Mouse (Mus musculus) embryonic facial prominence, embryonic 12.5 days (tissue): ENCODE data around the gene Tmem220. TPM values are rescaled to one million over a fixed set of nuclear protein-coding genes. Genes with fewer than 3 reads are reported as not detected.
"Not testable (repeated sequence)": the region's sequence is repeated elsewhere in the genome, so short reads cannot be mapped to it uniquely, and the experiment has no call there.

Experiments used
- ATAC-seq: fragments of 200-750 bp; cut with Nextera tagmentation; 2 replicates; pipeline ENCODE4 v1.8.0; 2017; ENCODE audit not compliant: insufficient number of reproducible peaks, insufficient read depth, low FRiP score, low TSS enrichment
- H3K27ac ChIP-seq: fragments of 300-500 bp; sonication (generic); 2 replicates; pipeline ENCODE4 v1.5.1; 2016; ENCODE audit warnings: mild to moderate bottlenecking
- H3K27me3 ChIP-seq: fragments of 300-500 bp; sonication (generic); 2 replicates; pipeline ENCODE4 v1.6.1; 2016; ENCODE audit warnings: mild to moderate bottlenecking, moderate library complexity
- H3K36me3 ChIP-seq: fragments of 300-500 bp; sonication (generic); 2 replicates; pipeline ENCODE4 v1.6.1; 2016; ENCODE audit warnings: mild to moderate bottlenecking
- H3K4me1 ChIP-seq: fragments of 300-500 bp; sonication (generic); 2 replicates; pipeline ENCODE4 v1.6.1; 2016
- H3K4me2 ChIP-seq: fragments of 300-500 bp; sonication (generic); replicated peaks from 2 replicates; pipeline ENCODE4 v1.6.1; 2016; ENCODE audit warnings: mild to moderate bottlenecking, moderate library complexity
- H3K4me3 ChIP-seq: fragments of 300-500 bp; sonication (generic); 2 replicates; pipeline ENCODE4 v1.5.1; 2016; ENCODE audit warnings: mild to moderate bottlenecking
- H3K9ac ChIP-seq: fragments of 300-500 bp; sonication (generic); 2 replicates; pipeline ENCODE4 v1.6.1; 2016; ENCODE audit warnings: mild to moderate bottlenecking, moderate library complexity
- H3K9me3 ChIP-seq: fragments of 300-500 bp; sonication (generic); 2 replicates; pipeline ENCODE4 v1.6.1; 2016; ENCODE audit warnings: mild to moderate bottlenecking, moderate library complexity
- WGBS: fragments of 180-500 bp; shearing (Covaris S2); methylation state at CpG from one replicate; pipeline ENCODE4 v1.1.7; 2016; 5-methylcytosine and 5-hydroxymethylcytosine counted together
- polyA plus RNA-seq: library from polyadenylated mRNA; unstranded; fragments of >200 nt; fragmentation: Nextera tagmentation; extraction: Ambion mirVana; gene quantifications from 2 replicates; pipeline ENCODE4 v1.2.1, GENCODE M21; 2016

The Tmem220 gene
- polyA plus RNA-seq, 1 experiment from 2014 or later: 1.8 TPM

DNA sequence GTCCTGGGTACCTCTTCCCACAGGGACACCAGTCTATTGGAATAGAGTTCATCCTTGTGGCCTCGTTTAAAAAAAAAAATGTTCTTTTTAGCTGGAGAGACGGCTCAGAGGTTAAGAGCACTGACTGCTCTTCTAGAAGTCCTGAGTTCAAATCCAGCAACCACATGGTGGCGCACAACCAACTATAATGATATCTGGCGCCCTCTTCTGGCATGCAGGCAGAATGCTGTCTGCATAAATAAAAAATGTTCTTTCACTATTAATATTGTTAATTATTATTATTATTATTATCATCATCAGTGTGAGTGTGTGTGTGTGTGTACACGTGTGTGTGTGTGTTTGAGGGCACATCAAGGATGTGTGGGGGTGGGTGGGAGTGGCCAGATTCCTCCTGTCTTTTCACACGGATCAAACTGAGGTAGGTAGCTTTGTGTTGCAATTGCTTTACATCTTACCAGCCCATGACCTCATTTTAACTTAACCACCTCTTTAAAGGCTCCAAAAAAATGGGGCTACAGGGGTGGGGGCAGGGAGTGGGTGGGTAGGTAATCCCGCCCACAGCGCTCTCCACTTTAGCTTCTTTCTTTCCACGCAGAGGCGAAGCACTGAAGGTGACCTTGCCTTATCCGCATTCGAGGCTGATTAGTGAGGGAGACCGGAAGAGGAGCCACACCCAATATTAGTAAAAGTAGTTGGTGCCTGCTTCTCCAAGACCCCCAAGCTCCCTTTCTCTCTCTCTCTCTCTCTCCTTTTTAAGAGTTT, 2.4 kb upstream of the Tmem220 start:
- H3K4me2 ChIP-seq: no peak overlapping the region
- no peaks in the 10 kb centered on the region for H3K9me3 ChIP-seq
- WGBS: 82% methylated on average over 13 of the region's 13 CpGs
- H3K27me3 ChIP-seq: no peaks in the 10 kb centered on the region
- H3K27ac ChIP-seq: no peak overlapping the region
- H3K9ac ChIP-seq: no peak overlapping the region
- no peak for ATAC-seq
- peaks cover 7% of the 10 kb centered on the region; the same call in 1 of the 2 replicates for H3K4me1 ChIP-seq
- no peaks in the 10 kb centered on the region for H3K36me3 ChIP-seq
- H3K4me3 ChIP-seq: no peak overlapping the region

DNA sequence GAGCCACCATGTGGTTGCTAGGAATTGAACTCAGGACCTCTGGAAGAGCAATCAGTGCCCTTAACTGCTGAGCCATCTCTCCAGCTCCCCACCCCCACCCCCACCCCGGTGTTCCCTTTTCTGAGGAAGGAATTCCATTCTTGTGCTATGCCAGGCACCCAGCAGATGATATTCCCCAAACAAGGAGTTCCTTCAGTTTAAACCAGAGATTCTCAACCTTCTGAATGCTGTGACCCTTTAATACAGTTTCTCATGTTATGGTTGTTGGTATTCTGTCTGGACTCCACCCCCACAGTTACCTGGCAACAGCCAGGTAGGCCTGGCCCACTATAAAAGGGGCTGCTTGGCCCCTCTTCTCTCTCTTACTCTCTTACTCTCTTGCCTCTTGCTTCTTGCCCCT, 1.8 kb upstream of the Tmem220 start:
- WGBS: 43% methylated on average over 1 of the region's 1 CpGs
- H3K4me1 ChIP-seq, H3K27ac ChIP-seq: not testable (repeated sequence)

DNA sequence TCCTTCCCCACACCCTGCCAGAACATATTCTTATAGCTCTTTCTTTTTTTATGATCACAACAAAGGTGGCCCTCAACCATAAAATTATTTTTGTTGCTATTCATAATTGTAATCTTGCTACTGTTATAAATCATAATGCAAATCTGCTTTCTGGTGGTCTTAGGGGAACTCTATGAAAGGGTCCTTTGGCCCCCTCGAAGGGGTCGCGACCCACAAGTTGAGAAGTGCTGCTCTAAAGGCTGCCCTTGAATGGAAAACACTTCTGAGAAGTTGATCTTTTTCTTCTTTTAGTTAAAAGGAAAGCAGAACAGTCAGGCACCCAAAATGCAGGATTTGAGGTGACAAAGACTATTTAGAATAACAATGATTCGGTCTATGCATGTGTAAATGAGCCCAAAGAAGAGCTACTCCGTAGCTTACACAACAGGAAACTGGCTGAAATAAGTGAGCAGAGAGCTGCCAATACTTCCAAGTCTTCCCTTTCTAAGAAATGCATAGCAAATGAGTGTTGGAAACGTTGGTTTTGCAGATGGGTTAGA, 1.1 kb upstream of the Tmem220 start:
- ATAC-seq: no peak
- Histone ChIP-seq H3K9me3 (no peaks in the 10 kb centered on the region), H3K4me1 (peaks cover 3% of the 10 kb centered on the region; the same call in 1 of the 2 replicates), H3K27ac (no peak overlapping the region), H3K27me3 (no peaks in the 10 kb centered on the region), H3K9ac (no peak overlapping the region), H3K36me3 (no peaks in the 10 kb centered on the region), H3K4me3 (no peak overlapping the region), H3K4me2 (peak overlapping the region; percentile 58)
- WGBS: 32% methylated on average over 6 of the region's 6 CpGs

More for the DNA sequence above, 1.8 kb upstream of the Tmem220 start:
- H3K36me3 ChIP-seq, H3K4me3 ChIP-seq, ATAC-seq, H3K9ac ChIP-seq, H3K9me3 ChIP-seq, H3K27me3 ChIP-seq, H3K4me2 ChIP-seq: not testable (repeated sequence)

DNA sequence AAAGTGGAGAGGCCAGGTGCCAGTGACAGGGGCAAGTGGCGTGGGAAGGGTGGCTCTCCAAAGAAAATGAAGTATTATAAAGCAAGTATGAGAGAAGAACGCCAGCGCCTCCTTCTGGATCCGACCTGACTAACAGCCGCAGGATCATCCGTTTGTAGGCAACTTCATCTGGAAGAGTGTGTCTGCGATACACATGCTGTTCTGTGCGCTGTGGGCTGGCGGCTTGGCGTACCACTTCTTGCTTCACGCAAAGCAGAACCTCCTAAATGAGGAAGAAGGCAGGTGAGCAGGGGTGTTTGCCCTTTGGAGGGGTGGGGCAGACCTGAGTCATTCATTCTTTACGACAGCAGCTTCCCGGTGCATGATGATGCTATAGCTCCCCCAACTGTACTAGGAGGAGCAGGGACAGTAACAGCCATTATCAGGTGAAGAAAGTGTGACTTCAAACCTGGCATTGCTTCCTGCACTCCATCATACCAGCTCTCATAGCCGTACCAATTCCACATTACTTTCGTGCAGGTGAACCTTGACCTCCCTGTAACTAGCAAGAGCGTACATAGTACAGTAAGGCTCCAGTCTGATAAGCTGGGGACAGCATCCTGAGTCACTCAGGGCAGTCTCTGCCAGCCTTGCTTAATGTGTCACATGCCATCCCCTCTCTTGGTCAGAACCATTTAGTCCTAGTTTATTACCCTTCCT, 6.1 kb downstream of the Tmem220 start:
- H3K27me3 ChIP-seq: no peaks in the 10 kb centered on the region
- H3K36me3 ChIP-seq: no peaks in the 10 kb centered on the region
- 53% methylated on average over 16 of the region's 16 CpGs for WGBS
- no peak overlapping the region for H3K4me2 ChIP-seq
- no peaks in the 10 kb centered on the region for H3K9me3 ChIP-seq
- H3K4me1 ChIP-seq: no peaks in the 10 kb centered on the region
- ATAC-seq: no peak
- no peak overlapping the region for H3K27ac ChIP-seq
- no peak overlapping the region for H3K4me3 ChIP-seq
- H3K9ac ChIP-seq: no peak overlapping the region

DNA sequence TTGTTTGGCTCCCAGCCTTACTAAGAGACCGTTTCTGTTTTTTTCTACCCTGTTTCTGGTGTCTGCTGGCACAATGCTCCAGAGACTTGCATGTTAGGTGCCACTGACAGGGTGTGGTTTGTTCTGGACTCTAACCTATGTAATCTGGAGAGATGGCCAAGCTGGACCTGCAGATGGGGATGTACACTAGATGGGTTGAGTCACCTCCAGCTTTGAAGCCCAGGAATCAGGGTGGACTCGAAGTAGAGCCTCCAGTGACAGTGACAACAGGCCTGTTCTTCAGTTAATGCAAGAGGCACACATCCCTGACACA, 6.6 kb downstream of the Tmem220 start:
- H3K4me2 ChIP-seq: no peak overlapping the region
- H3K9ac ChIP-seq: no peak overlapping the region
- no peaks in the 10 kb centered on the region for H3K9me3 ChIP-seq
- no peaks in the 10 kb centered on the region for H3K4me1 ChIP-seq
- 69% methylated on average over 2 of the region's 2 CpGs for WGBS
- H3K4me3 ChIP-seq: no peak overlapping the region
- no peaks in the 10 kb centered on the region for H3K27me3 ChIP-seq
- no peak overlapping the region for H3K27ac ChIP-seq
- no peak for ATAC-seq
- no peaks in the 10 kb centered on the region for H3K36me3 ChIP-seq

DNA sequence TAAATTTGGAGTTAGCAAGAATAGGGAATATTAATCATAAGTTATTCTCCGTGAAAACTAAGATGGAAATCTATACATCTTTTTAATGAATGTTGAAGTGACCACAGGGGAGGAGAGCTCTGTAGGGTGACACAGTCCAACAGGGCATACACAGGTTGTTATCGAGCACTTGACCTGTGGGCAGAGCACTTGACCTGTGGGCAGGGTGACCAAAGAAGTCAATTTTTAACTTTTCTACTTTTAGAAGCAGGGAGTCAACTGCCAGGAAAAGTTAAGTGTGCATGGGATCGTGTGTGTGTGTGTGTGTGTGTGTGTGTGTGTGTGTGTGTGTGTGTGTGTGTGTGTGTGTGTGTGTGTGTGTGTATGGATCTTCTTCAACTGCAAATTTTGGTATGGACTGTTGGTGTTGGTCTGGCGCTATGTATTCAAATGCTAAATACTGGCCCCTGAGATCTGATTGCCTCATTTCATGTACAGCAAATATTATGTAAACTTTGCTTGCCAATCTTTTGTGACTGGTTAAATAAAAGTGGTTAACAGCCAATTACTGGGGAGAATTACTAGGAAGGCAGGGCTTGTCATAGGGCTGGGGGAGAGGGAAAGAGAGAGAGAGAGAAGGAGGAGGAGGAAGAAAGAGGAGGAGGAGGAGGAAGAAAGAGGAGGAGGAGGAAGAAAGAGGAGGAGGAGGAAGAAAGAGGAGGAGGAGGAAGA, 10.0 kb downstream of the Tmem220 start:
- H3K9ac ChIP-seq: no peak overlapping the region
- no peaks in the 10 kb centered on the region for H3K9me3 ChIP-seq
- H3K4me2 ChIP-seq: no peak overlapping the region
- no peak for ATAC-seq
- no peak overlapping the region for H3K4me3 ChIP-seq
- H3K27ac ChIP-seq: no peak overlapping the region
- H3K36me3 ChIP-seq: peaks cover 25% of the 10 kb centered on the region
- no peaks in the 10 kb centered on the region for H3K27me3 ChIP-seq
- WGBS: 76% methylated on average over 4 of the region's 4 CpGs
- no peaks in the 10 kb centered on the region for H3K4me1 ChIP-seq

DNA sequence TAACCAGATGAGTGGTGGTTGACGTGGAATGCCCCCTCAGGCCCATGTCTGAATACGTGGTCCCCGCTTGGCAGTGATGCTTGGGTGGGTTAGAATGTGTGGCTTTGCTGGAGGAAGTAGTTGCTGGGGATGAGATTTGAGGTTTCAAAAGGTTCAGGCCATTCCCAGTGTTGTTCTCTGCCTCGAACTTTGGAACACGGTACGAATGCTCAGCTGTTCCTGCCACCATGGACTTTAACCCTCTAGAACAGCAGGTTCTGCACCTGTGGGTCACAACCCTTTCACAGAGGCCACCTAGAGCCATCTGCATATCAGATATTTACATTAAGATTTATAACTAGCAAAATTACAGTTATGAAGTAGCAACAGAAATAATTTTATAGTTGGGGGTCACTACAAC, 11.3 kb downstream of the Tmem220 start:
- H3K4me2 ChIP-seq: no peak overlapping the region
- no peak overlapping the region for H3K9ac ChIP-seq
- no peak for ATAC-seq
- H3K27ac ChIP-seq: no peak overlapping the region
- H3K4me1 ChIP-seq: no peaks in the 10 kb centered on the region
- no peaks in the 10 kb centered on the region for H3K9me3 ChIP-seq
- no peak overlapping the region for H3K4me3 ChIP-seq
- peaks cover 36% of the 10 kb centered on the region for H3K36me3 ChIP-seq
- 88% methylated on average over 6 of the region's 6 CpGs for WGBS
- H3K27me3 ChIP-seq: no peaks in the 10 kb centered on the region

DNA sequence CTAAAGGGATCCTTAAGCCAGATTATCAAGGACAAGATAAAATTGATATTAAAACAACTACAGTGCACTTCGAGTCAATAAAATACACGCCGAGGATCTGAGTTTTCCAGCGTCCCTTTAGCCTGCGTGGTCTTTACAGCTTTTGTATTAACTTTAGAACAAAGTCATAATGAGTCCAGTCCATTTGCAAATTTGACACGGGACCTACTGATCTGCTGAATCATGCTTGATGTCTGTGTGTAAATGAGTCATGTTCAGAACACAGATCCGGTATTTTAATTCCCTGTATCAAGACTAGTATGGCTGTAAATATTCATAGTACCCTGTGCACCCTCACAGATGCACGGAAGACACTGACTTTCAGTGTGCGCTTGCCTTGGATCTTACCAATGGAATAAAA, 11.9 kb downstream of the Tmem220 start:
- H3K4me1 ChIP-seq: no peaks in the 10 kb centered on the region
- no peaks in the 10 kb centered on the region for H3K9me3 ChIP-seq
- H3K27ac ChIP-seq: no peak overlapping the region
- H3K4me2 ChIP-seq: no peak overlapping the region
- no peak for ATAC-seq
- peaks cover 36% of the 10 kb centered on the region for H3K36me3 ChIP-seq
- H3K9ac ChIP-seq: no peak overlapping the region
- H3K4me3 ChIP-seq: no peak overlapping the region
- no peaks in the 10 kb centered on the region for H3K27me3 ChIP-seq
- WGBS: 94% methylated on average over 9 of the region's 9 CpGs

DNA sequence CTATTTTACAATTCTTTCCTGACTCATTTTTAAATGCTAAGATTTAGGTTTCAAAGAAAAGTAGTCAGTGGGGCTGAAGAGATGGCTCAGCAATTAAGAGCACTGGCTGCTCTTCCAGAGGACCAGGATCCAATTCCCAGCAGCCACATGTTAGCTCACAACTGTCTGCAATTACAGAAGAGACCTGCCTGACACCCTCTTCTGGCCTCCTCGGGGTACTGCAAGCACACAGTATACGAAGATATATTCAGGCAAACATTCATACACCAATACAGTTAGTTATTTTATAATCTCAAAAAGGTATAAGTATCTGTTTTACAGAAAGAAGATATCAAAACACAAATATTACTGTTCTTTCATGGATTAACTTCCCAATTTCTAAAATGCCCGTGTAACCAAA, 14.8 kb downstream of the Tmem220 start:
- Histone ChIP-seq H3K27me3 (no peaks in the 10 kb centered on the region), H3K36me3 (peaks cover 36% of the 10 kb centered on the region), H3K4me1 (peaks cover 2% of the 10 kb centered on the region; the same call in 1 of the 2 replicates), H3K9ac (no peak overlapping the region), H3K9me3 (no peaks in the 10 kb centered on the region), H3K4me2 (no peak overlapping the region), H3K4me3 (no peak overlapping the region), H3K27ac (no peak overlapping the region)
- ATAC-seq: no peak
- WGBS: 90% methylated on average over 3 of the region's 3 CpGs

DNA sequence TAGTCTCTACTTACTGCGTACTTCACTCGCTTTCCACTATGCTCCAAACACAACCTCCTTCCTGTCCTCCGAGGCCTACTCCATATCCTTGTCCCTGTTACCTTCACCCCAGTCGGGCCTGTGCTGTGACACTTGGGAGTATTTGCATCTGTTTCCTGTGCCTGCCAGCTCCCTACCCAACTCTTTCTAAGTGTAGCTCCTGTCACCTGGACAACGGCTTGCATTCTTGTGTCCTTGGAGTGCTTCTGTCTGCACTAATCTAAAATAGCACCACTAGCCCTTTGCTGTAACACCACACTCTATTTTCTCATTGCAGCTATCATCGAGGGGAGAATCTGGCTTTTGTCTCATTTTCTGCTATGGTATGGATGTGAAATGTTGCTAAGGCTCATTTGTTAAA, 15.5 kb downstream of the Tmem220 start:
- no peak overlapping the region for H3K4me3 ChIP-seq
- no peak overlapping the region for H3K27ac ChIP-seq
- WGBS: 95% methylated on average over 6 of the region's 6 CpGs
- H3K4me2 ChIP-seq: no peak overlapping the region
- no peak for ATAC-seq
- H3K27me3 ChIP-seq: no peaks in the 10 kb centered on the region
- H3K4me1 ChIP-seq: peaks cover 4% of the 10 kb centered on the region; the same call in 1 of the 2 replicates
- no peak overlapping the region for H3K9ac ChIP-seq
- peaks cover 37% of the 10 kb centered on the region for H3K36me3 ChIP-seq
- no peaks in the 10 kb centered on the region for H3K9me3 ChIP-seq

DNA sequence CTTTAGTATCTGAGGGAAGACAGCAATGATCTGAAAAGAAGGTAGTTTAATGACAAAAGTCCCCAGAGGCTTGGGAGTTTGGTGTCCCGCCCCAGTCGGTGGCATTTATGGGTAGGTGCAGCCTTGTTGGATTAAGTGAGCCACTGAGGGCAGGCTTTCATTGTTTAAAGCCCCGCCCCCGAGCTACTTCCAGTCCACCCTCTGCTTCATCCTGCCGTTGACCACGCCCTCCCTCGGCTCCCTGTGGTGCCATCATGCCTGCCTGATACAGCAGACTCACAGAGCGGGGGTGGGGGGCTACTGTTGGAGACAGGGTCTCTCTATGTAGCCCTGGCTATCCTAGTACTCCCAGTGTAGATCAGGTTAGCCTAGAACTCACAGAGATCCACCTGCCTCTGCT, 18.1 kb downstream of the Tmem220 start:
- Histone ChIP-seq H3K4me3 (no peak overlapping the region), H3K27ac (no peak overlapping the region), H3K27me3 (no peaks in the 10 kb centered on the region), H3K4me1 (peaks cover 4% of the 10 kb centered on the region; the same call in 1 of the 2 replicates), H3K4me2 (no peak overlapping the region), H3K36me3 (peaks cover 42% of the 10 kb centered on the region), H3K9me3 (no peaks in the 10 kb centered on the region), H3K9ac (no peak overlapping the region)
- 56% methylated on average over 8 of the region's 8 CpGs for WGBS
- ATAC-seq: no peak
